Mouse (Mus musculus): ENCODE data around the gene Btaf1.
"Not testable (repeated sequence)": the region's sequence is repeated elsewhere in the genome, so short reads cannot be mapped to it uniquely, and the experiment has no call there.

Btaf1 gene

GRCm38 (mm10) chr19:36922936-36923335 lies 2.9 kb upstream of the Btaf1 start:
- DNase-seq = no peak

GRCm38 (mm10) chr19:36926553-36927236 lies 816 bp downstream of the Btaf1 start:
- peak; percentile 25 for DNase-seq

GRCm38 (mm10) chr19:36927800-36928361 lies 2.0 kb downstream of the Btaf1 start:
- no peak for DNase-seq

GRCm38 (mm10) chr19:36929816-36930215 lies 3.9 kb downstream of the Btaf1 start:
- no peak for DNase-seq

GRCm38 (mm10) chr19:36932097-36932496 lies 6.2 kb downstream of the Btaf1 start:
- DNase-seq = no peak

GRCm38 (mm10) chr19:36932613-36933012 lies 6.7 kb downstream of the Btaf1 start:
- DNase-seq = no peak

- no peak for DNase-seq
Observed at GRCm38 (mm10) chr19:36936285-36936684, 10.4 kb downstream of the Btaf1 start.

GRCm38 (mm10) chr19:36938008-36938407 lies 12.1 kb downstream of the Btaf1 start:
- DNase-seq = no peak

- no peak for DNase-seq
Observed at GRCm38 (mm10) chr19:36940064-36940463, 14.2 kb downstream of the Btaf1 start.

GRCm38 (mm10) chr19:36953637-36954206 lies 27.8 kb downstream of the Btaf1 start:
- DNase-seq = no peak

GRCm38 (mm10) chr19:36958331-36958730 lies 32.5 kb downstream of the Btaf1 start:
- DNase-seq = no peak

- no peak for DNase-seq
Observed at GRCm38 (mm10) chr19:36961320-36961719, 35.4 kb downstream of the Btaf1 start.

- DNase-seq = not testable (repeated sequence)
Observed at GRCm38 (mm10) chr19:36962544-36963260, 36.8 kb downstream of the Btaf1 start.

- DNase-seq = no peak
Observed at GRCm38 (mm10) chr19:37004557-37004956, 78.7 kb downstream of the Btaf1 start.

- no peak for DNase-seq
Observed at GRCm38 (mm10) chr19:37009878-37010281, 84.0 kb downstream of the Btaf1 start.

- DNase-seq = no peak
Observed at GRCm38 (mm10) chr19:37013461-37013860, 87.6 kb downstream of the Btaf1 start.

GRCm38 (mm10) chr19:37014173-37014939 lies 88.5 kb downstream of the Btaf1 start:
- DNase-seq = no peak

GRCm38 (mm10) chr19:37016890-37017289 lies 91.0 kb downstream of the Btaf1 start:
- DNase-seq = no peak

- no peak for DNase-seq
Observed at GRCm38 (mm10) chr19:37018411-37018810, 92.5 kb downstream of the Btaf1 start.

GRCm38 (mm10) chr19:37018931-37019330 lies 93.1 kb downstream of the Btaf1 start:
- no peak for DNase-seq

GRCm38 (mm10) chr19:37020531-37020930 lies 94.7 kb downstream of the Btaf1 start:
- DNase-seq = no peak

GRCm38 (mm10) chr19:37020951-37021350 lies 95.1 kb downstream of the Btaf1 start:
- no peak for DNase-seq

- no peak for DNase-seq
Observed at GRCm38 (mm10) chr19:37022146-37022545, 96.3 kb downstream of the Btaf1 start.

Measured in right cerebral cortex, adult 18-20 months (tissue).